Mouse (Mus musculus): ENCODE results near the gene Uhrf1bp1. TPM values are rescaled to one million over a fixed set of nuclear protein-coding genes. Genes with fewer than 3 reads are reported as not detected.
"Not testable (repeated sequence)": the region's sequence is repeated elsewhere in the genome, so short reads cannot be mapped to it uniquely, and the experiment has no call there.

The Uhrf1bp1 gene
- total and polyA plus RNA-seq, 3 experiments: 5.3 to 19.4 (median 14.7) TPM

GRCm38 (mm10) chr17:27827511-27827910 lies 28.7 kb upstream of the Uhrf1bp1 start:
- no peak for TF ChIP-seq EP300 (IDR thresholded peaks at IDR 0.05; ENCODE audit: insufficient read depth, low read depth, low read length)
- TF ChIP-seq CTCF (IDR thresholded peaks at IDR 0.05): no peak
- TF ChIP-seq POLR2A (IDR thresholded peaks at IDR 0.05; ENCODE audit: insufficient read depth, low read depth, low read length): no peak
- Histone ChIP-seq H3K4me3 (no peak overlapping the region), H3K9ac (ENCODE audit: low read depth, low read length) (no peak overlapping the region), H3K27ac (no peak overlapping the region), H3K27me3 (ENCODE audit: control insufficient read depth, insufficient read depth, low read length) (no peaks in the 10 kb centered on the region), H3K4me1 (ENCODE audit: control insufficient read depth, insufficient read depth, low read length) (peaks cover 7% of the 10 kb centered on the region), H3K36me3 (ENCODE audit: control insufficient read depth, insufficient read depth, low read length) (no peaks in the 10 kb centered on the region), H3K79me2 (replicated peaks; ENCODE audit: control insufficient read depth, insufficient read depth, low read length) (no peaks in the 10 kb centered on the region)
- WGBS: 34% methylated on average over 6 of the region's 6 CpGs
- DNase-seq: no peak
- intact Hi-C loops (cut with DNase I): no loop called here

- Histone ChIP-seq H3K9ac (ENCODE audit: low read depth, low read length) (no peak overlapping the region), H3K36me3 (ENCODE audit: control insufficient read depth, insufficient read depth, low read length) (no peaks in the 10 kb centered on the region), H3K27ac (no peak overlapping the region), H3K79me2 (replicated peaks; ENCODE audit: control insufficient read depth, insufficient read depth, low read length) (no peaks in the 10 kb centered on the region), H3K4me1 (ENCODE audit: control insufficient read depth, insufficient read depth, low read length) (peaks cover 6% of the 10 kb centered on the region), H3K27me3 (ENCODE audit: control insufficient read depth, insufficient read depth, low read length) (no peaks in the 10 kb centered on the region), H3K4me3 (no peak overlapping the region)
- intact Hi-C loops (cut with DNase I): no loop called here
- 53% methylated on average over 7 of the region's 7 CpGs for WGBS
- no peak for DNase-seq
- TF ChIP-seq CTCF (IDR thresholded peaks at IDR 0.05): peak; percentile 61
- TF ChIP-seq POLR2A (IDR thresholded peaks at IDR 0.05; ENCODE audit: insufficient read depth, low read depth, low read length): no peak
Observed at GRCm38 (mm10) chr17:27830411-27830810, 25.8 kb upstream of the Uhrf1bp1 start.

- DNase-seq; H3K27me3 ChIP-seq (ENCODE audit: control insufficient read depth, insufficient read depth, low read length); H3K4me3 ChIP-seq; H3K9ac ChIP-seq (ENCODE audit: low read depth, low read length); H3K27ac ChIP-seq; intact Hi-C loops (cut with DNase I); H3K4me1 ChIP-seq (ENCODE audit: control insufficient read depth, insufficient read depth, low read length); H3K79me2 ChIP-seq (replicated peaks; ENCODE audit: control insufficient read depth, insufficient read depth, low read length); H3K36me3 ChIP-seq (ENCODE audit: control insufficient read depth, insufficient read depth, low read length): not testable (repeated sequence)
- 73% methylated on average over 4 of the region's 4 CpGs for WGBS
Observed at GRCm38 (mm10) chr17:27837850-27838249, 18.4 kb upstream of the Uhrf1bp1 start, which contains the start of gene Snrpc. Gene Snrpc, plus strand, starts transcription at chr17:27838150.

GRCm38 (mm10) chr17:27839469-27840252 lies 16.6 kb upstream of the Uhrf1bp1 start:
- WGBS: 2% methylated on average over 35 of the region's 35 CpGs
- Histone ChIP-seq H3K27ac (peak overlapping the region; percentile 94), H3K9ac (ENCODE audit: low read depth, low read length) (peak overlapping the region; percentile 87), H3K27me3 (ENCODE audit: control insufficient read depth, insufficient read depth, low read length) (no peaks in the 10 kb centered on the region), H3K4me3 (peak overlapping the region; percentile 83), H3K4me1 (ENCODE audit: control insufficient read depth, insufficient read depth, low read length) (peaks cover 1% of the 10 kb centered on the region; the same call in 1 of the 2 replicates), H3K79me2 (replicated peaks; ENCODE audit: control insufficient read depth, insufficient read depth, low read length) (peaks cover 2% of the 10 kb centered on the region; the same call in 1 of the 2 replicates), H3K36me3 (ENCODE audit: control insufficient read depth, insufficient read depth, low read length) (peaks cover 4% of the 10 kb centered on the region)
- peak; percentile 96 to 97 for DNase-seq
- intact Hi-C loops (cut with DNase I): loop anchor here (1.0 to 2.0 kb wide), 2 partner anchors 18 to 67 kb away; no protein-coding TSS in a partner anchor
- TF ChIP-seq CTCF (IDR thresholded peaks at IDR 0.05): peak; percentile 19
- TF ChIP-seq POLR2A (IDR thresholded peaks at IDR 0.05; ENCODE audit: insufficient read depth, low read depth, low read length): peak; percentile 88
- TF ChIP-seq EP300 (IDR thresholded peaks at IDR 0.05; ENCODE audit: insufficient read depth, low read depth, low read length): peak; percentile 98

GRCm38 (mm10) chr17:27848351-27848750 lies 7.9 kb upstream of the Uhrf1bp1 start:
- H3K9ac ChIP-seq (ENCODE audit: low read depth, low read length): no peak overlapping the region
- H3K4me1 ChIP-seq (ENCODE audit: control insufficient read depth, insufficient read depth, low read length): no peaks in the 10 kb centered on the region
- 94% methylated on average over 1 of the region's 1 CpGs for WGBS
- no peak overlapping the region for H3K4me3 ChIP-seq
- H3K27me3 ChIP-seq (ENCODE audit: control insufficient read depth, insufficient read depth, low read length): no peaks in the 10 kb centered on the region
- intact Hi-C loops (cut with DNase I): no loop called here
- no peaks in the 10 kb centered on the region for H3K36me3 ChIP-seq (ENCODE audit: control insufficient read depth, insufficient read depth, low read length)
- no peak overlapping the region for H3K27ac ChIP-seq
- no peaks in the 10 kb centered on the region for H3K79me2 ChIP-seq (replicated peaks; ENCODE audit: control insufficient read depth, insufficient read depth, low read length)
- TF ChIP-seq POLR2A (IDR thresholded peaks at IDR 0.05; ENCODE audit: insufficient read depth, low read depth, low read length) (no peak), CTCF (IDR thresholded peaks at IDR 0.05) (no peak), EP300 (IDR thresholded peaks at IDR 0.05; ENCODE audit: insufficient read depth, low read depth, low read length) (no peak)
- no peak for DNase-seq

GRCm38 (mm10) chr17:27851076-27851475 lies 5.2 kb upstream of the Uhrf1bp1 start:
- TF ChIP-seq EP300 (IDR thresholded peaks at IDR 0.05; ENCODE audit: insufficient read depth, low read depth, low read length) (no peak), CTCF (IDR thresholded peaks at IDR 0.05) (no peak), POLR2A (IDR thresholded peaks at IDR 0.05; ENCODE audit: insufficient read depth, low read depth, low read length) (no peak)
- intact Hi-C loops (cut with DNase I): no loop called here
- Histone ChIP-seq H3K9ac (ENCODE audit: low read depth, low read length) (no peak overlapping the region), H3K27ac (peak overlapping the region; percentile 43), H3K4me3 (no peak overlapping the region), H3K27me3 (ENCODE audit: control insufficient read depth, insufficient read depth, low read length) (no peaks in the 10 kb centered on the region), H3K4me1 (ENCODE audit: control insufficient read depth, insufficient read depth, low read length) (no peaks in the 10 kb centered on the region), H3K79me2 (replicated peaks; ENCODE audit: control insufficient read depth, insufficient read depth, low read length) (no peaks in the 10 kb centered on the region), H3K36me3 (ENCODE audit: control insufficient read depth, insufficient read depth, low read length) (no peaks in the 10 kb centered on the region)
- DNase-seq: peak in 1 of 2 experiments; percentile 24
- 18% methylated on average over 3 of the region's 3 CpGs for WGBS
